Mouse (Mus musculus): ENCODE measurements around the gene Prdm13.

Gene Prdm13

DNA sequence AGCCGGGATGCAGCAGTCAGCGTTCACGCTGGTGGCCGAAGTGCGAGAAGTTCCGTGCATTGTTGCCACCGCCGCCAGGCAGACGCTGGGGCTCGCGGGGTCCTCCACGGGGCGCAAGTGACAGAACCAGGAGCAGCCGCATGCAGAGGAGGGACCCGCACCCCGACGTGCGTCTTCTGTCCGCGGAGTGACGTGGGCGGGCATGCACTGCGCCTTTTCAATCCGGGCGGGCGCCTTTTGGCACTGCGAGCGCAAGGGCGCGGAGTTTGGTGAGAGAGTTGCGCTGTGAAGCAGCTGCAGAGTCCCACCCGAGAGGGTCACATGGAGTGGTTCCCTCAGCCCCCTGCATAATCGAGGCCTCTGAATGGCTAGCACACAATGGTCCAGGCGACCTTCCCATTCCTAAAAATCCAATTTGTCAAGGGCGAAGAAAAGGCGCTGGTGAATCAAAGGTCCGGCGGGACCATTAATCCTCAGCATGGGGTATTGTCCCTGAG lies at the start of gene Prdm13:
Gene Prdm13, minus strand, starts transcription at position 369 of the 497 bp plus-strand sequence.
- no peak for DNase-seq (ENCODE audit: low read depth)

DNA sequence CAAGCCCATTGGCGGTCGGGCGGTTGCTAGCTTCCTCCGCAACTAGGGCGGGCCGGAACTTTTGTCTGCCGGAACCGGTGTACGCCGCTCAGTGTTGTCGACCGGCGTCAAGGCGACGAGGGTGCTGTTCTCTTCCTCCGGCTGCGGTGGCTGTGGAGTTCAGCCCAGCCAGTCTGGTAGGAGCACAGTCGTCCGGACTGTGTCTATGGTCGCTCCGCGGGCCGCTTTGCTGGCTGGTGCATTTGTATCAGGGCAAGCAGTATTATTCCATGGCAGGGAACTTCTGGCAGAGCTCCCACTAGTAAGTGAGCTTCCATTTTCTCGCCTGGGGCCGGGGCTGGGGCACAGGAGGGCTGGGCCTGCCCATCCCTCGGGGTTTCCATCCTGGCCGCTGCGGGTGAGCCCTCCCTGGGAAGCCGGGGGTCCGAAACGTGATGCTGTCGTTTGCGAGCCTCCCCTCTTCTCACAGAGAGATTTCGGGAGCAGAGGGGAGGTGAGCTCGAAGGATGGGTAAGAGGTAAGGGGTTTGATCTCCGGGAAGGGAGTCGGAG lies 41.9 kb upstream of the Prdm13 start, which contains the start of gene Ccnc:
Gene Ccnc, plus strand, starts transcription at position 87 of the 551 bp plus-strand sequence.
- peak; percentile 82 for DNase-seq (ENCODE audit: low read depth)

DNA sequence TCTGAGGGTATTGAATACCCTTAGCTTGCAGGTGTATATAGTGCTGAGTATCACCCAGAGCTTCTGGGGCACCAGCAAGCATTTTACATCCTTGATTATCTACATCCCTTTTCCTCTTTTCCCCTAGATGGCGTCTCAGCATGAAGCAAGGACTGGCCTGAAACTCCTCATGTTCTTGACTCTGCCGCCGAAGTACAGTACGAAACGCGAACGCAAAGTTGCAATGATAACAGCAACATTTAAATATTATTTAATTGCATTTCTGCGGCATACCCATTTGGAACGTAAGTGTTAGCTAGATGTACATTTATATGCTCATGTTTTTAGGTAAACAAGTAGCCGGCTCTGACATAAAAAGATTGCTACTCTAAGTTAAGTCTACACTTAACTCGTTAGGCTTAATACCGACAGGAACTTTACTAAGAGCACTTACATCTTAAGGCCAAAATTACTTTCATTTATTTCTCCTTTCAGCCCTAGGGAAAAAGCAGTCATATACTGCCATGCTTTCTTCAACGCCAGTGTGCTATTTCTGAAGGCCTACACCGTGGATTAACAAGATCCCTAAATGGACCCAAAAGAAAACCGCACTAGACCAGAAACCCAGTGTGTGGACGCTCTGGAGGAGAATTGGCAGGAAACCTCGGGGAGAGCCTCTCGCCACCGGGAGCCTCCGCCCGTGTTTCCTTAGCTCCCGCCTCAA lies 41.3 kb upstream of the Prdm13 start:
- peak; percentile 26 for DNase-seq (ENCODE audit: low read depth)

DNA sequence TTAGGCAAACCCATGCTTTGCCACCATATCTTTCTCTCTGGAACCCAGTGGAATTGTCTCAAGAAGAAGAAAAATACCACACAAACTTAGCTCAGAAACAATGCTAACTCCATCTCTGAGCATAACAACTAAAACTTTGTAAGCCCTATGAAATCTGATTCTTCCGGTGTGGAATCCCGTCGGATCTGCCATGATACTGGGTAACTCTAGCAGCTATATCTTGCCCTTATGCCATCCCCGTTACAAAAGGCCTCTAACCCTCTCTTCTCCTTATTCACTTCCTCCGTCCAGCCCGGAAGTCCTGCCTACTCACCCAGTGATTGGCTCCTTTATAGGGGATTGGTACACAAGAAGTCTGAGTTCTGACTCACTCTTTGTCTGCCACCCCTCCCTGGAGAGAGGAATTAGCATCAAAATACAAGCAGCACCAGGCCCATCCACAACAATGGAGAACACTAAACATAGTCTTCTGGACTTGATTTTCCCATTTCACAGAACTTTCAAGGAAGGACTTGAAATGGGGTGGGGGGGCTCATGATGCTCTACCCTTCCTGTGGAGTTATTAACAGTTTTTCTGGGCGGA lies 37.1 kb upstream of the Prdm13 start:
- DNase-seq (ENCODE audit: low read depth) = no peak

DNA sequence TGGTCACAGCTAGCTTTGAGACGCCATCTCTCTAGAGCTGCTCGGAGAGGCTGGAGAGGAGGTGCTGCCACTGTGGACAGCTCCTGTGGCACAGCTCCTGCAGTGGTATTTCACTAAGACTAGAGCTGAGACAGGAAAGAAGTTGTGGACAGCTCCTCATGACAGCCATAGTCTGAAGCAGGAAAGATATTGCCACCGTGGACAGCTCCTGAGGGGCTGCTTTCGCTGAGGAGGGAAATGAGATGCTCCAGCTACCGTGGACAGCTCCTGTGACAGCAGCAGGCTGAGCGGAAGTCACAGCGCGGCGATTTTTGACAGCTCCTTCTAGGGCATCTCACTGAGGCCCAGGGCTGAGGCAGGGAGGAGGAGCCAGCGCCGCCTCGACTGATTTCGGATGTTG lies 26.4 kb upstream of the Prdm13 start:
- DNase-seq (ENCODE audit: low read depth) = peak; percentile 73

DNA sequence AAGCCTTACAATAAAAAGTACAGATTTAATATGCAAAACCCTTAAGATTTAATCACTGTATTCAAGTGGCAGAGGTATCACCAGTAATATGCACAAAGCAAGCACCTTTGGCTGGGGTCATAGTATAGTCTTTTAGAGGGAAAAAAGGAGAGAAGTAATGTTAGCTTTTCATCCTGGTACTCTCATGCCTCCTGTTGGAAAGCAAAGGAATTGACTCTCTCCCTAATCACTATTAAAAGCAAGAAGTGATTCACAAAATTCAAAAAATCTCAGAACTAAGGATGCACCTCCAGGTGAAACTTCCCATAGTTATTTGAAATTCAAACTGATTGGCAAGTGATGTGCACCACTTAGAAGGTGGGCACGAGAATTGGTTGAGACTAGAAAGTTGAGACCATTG lies 19.3 kb upstream of the Prdm13 start:
- no peak for DNase-seq (ENCODE audit: low read depth)

DNA sequence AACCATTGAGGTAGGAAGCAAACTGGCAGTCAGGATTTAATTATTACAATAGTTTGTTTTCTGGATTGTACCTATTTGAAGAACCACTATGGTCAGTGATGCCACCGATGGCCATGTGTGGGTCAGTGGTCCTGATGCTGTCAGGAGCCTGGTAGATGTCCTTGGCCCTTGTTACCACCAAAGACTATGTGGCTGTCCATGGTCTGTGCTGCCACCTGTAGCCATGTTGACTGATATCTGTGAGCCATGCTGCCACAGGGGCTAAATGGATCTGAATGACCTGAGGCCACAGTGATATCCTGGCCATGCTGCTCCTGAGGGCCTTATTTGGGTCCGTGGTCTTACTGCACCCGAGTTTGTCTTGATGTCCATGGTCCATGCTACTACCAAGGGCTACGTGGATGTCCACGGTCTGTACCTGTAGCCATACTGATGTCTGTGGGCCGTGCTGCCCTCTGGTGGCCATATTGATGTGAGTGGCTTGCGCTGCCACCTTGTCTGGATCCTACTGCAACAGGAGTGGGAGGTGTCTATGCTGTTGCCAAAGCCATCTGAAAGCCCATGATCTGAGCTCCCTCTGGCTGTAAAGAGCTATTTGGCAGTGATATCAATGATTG lies 10.0 kb upstream of the Prdm13 start:
- DNase-seq (ENCODE audit: low read depth) = no peak

DNA sequence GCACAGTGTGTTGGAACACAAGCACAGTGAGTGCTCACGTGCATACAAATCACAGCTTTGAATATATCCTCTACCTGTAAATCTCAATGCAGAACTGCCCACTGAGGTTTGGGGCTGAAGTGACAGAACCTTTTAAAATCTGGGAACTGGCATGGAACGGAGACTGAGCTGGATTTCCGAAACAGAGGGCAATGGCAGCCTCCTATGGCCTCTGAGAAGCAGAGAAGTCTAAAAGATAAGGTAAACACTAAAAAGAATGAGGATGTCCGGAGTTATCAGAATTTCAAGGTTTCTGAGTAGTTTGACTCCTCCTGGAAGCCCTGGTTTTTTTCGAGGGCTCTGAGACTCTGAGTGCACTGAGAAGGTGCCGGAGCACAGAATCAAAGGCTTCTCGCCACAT lies 4.5 kb upstream of the Prdm13 start:
- DNase-seq (ENCODE audit: low read depth) = no peak

DNA sequence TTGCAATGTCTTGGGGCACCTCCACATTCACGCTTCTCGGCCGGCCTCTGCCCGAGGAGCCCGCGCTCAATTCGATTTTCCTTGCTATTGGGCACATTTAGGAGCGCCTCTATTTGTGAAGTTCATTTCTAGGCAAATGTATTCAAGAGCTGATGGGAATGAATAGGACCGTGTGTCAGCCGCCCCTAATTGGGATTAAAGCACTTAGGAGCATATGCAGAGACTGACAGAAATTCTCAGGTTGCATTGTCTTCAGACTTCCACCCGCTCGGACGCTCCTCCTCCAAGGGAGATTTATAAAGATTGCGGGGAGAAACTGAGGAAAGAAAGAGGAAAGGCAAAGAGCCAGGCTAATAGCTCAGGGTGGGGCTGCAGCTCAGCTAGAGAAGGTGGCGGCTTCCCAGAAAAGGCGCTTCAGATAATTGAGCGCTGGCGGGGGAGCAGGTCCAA lies 3.8 kb upstream of the Prdm13 start:
- DNase-seq (ENCODE audit: low read depth) = no peak

DNA sequence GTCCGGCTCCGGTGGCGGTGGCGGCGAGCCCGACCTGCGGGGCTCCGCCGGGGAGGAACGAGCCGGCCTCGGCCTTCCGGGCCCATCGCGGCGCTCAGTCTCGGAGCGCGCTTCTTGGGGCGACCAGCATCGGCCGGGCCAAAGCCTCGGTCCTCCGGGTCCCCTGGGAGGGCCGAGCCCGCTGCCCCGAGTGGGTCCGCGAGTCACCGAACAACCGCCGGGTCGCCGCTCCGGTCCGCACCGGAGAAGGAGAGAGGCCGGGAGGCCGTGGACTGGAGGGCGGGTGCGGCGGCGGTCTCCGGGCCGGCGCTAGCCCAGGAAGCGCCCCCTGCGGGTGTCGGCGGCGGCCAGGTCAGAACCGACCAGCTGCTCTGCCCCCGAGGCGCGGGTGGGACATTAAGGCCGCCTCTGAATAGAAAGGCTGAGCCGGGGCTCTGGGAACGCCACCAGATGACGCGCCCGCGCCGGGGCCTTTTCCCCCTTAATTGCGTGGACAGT lies 3.0 kb upstream of the Prdm13 start:
- DNase-seq (ENCODE audit: low read depth) = no peak

DNA sequence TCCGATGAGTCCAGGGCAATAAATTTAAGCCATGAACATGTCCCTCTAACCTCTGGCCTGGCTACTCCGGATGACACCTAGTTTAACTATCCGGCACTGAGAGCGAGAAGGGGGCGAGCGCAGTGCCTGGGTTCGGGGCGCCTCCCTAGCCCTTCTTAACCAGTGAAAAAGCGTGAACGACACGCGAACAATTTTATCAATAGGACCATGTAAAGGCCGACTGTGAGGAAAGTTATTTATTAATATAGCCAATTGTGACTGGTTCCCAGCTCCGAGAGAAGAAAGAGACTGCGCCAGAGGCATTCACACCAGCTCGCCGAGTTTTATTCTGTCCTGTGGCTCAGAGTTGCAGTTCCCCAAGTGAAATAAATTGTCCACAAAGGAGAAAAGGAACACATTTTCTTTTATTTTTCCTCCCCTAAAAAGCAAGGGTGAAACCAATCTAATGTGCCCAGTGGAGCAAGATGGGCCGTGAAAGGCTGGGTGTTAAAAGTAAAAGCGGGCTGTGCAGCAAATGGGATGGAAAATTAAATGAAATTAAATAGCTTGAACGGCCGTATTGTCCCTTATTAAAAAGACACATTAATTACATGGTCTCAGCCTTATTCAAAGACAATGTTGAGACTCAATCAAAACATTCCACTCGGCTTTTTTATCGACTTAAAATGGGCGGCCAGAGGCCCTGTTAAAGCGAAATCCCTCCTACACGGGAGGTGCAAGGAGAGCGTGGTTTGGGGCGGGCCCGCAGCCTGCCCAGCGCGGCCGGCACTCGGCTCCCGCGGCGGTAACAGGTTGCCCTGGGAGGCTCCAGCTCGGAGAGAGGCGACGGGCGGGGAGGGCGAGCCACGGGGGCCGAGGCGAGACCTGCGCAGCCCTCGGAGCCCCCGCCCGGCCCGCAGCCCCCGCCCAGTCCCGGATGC lies 2.3 kb upstream of the Prdm13 start:
- DNase-seq (ENCODE audit: low read depth) = no peak

DNA sequence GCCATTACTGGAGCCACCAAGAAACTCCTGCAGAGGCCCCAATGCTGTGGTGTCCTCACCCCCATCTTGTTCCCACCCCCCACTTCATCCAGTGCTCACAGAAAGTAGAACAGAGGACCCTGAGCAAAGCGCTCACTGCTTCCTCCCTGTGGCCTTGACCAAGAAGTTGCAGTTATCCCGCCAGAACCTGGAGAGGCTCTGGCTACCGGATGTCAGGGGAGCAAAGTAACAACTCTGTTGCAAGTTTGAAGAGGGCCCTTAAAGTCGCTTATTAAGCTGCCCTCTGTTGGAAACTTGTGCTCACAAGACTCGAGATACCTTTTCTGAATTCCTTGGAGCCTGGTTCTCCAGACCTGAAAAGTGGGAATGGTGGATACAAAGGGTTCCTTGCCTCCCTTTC lies 1.2 kb upstream of the Prdm13 start:
- no peak for DNase-seq (ENCODE audit: low read depth)

DNA sequence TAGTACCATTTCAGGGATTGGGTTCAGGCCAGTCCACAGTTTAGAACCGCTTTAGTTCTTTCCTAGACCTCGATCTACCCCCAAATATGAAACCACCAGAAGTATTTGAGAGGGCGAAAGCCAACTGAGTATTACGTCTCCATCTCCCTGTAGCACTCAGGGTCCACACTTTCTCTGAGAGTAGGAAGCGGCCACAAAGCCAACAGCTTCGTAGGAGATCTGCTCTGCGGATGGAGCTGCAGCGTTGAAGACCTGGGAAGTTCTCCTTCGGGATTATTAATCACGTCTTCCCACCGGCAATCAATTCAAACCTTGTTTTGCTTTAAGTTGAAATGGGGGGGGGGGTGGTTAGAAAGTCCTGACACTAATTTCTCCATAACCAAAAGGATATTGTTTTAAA lies 653 bp upstream of the Prdm13 start:
- no peak for DNase-seq (ENCODE audit: low read depth)

DNA sequence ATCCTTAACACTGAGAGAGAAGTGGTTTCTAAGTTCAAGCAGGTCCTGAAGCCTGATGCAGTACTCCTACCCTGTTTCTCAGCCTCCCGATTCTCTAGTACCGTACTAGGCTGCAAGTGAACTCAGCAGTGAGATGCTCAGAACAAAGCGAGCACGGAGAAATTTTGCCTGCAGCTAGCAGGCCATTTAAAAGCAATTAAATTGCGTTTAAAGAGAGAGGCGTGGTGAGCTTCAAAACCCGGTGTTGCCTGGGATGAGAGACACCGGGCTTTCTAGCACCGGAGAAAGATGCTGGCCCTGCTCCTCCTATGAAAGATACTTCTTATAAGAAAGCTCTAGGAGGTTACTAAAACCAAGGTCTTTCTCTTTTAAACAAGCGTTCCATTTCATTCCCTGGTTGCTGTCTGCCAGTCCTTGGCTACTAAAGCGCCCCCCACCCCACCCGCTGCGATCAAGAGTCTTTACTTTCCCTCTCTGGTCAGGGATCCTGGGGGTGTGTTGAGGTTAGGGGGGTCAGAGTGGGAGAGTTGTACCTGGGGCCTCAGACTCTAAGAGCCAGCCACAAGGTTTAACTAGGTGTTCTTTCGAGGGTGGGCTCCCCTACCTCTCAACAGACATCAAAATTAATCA lies 1.3 kb downstream of the Prdm13 start:
- no peak for DNase-seq (ENCODE audit: low read depth)

DNA sequence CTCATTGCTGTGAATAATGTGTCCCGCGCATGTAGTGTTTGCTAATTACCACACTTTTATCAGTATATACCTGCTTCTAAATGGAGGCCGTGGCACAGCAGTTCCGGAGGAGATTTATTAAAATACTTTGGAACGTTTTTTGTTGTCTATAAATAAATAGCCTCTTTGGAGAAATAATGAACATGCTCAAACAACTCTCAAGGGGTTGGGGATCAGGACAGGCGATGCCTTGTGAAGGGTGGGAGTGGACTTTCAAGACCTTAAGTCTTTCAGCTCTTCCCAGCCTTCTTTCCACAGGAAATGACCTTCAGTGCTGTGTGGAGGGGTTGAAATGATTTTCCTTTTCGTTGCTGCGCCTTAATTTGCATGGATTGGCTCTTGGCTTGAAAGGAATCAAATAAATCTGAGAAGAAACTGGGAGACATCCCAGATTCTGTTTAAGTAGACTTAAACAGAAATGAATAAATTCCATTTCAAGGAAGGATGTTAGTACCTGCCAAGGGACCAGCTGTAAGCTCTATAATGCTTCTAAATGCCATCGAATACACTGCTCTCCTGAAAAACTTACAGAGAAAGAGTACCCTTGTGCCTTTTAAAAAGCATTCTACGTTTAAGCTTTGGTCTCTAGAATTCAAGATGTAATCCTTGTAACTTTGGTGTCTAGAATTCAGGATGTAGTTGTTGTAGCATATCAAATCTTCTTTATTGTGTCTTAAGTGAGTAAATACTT lies 3.2 kb downstream of the Prdm13 start:
- no peak for DNase-seq (ENCODE audit: low read depth)

DNA sequence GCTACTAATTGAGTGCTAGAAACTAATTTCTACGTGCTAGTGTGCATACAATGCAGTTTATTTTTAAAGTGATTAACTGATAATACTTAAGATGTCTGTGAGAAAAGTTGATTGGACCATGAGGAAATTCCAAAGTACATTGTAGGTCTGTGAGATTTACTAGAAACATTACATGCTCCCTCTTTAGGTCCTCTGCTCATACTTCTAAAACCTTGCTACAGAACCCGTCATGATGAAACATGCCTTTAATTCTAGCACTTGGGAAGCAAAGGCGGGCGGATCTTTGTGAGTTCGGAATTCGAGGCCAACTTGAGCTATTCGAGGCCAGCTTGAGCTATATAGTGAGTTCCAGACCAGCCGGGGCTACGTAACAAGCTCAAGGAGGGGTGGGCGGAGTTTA lies 4.8 kb downstream of the Prdm13 start:
- DNase-seq (ENCODE audit: low read depth) = no peak

DNA sequence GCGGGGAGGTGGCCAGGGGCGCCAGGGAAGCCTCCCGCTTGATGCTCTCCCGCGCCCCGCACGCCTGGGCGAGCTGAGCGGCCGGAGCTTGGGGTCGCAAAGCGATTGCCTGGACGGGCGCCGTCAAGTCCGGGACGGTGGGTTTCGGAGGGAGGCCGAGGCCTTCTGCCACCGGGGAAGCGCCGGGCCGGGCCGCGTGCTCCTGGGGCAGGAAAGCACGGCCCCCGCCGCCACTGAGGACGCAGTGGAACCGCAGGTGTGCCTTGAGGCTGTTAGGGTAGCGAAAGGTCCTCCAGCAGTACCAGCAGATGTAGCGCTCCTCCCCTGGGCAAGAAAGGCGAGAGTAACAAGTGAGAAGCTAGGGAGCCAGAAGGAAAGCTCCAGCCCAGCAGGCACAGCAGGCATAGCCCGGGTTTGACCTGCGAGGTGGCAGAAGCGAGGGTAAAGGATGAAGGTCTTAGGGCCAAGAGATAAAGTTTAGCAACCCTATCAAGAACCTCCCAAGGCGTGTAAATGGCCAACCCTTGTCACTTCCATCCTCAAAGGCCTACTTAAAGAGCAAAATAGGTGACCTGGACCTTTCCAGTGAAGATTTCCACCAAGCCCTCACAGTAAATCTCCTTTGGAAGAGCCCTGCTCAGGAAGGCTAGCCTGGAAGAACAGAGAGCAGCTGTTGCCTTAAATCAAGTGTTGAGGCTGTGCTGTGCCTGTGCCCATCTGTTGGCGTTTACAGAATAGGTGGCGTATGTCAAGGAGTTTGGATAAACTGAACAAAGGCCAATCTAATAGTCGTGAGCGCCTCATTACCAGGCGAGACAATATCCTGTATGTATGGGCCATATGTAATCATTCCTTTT lies 5.9 kb downstream of the Prdm13 start:
- DNase-seq (ENCODE audit: low read depth) = no peak

DNA sequence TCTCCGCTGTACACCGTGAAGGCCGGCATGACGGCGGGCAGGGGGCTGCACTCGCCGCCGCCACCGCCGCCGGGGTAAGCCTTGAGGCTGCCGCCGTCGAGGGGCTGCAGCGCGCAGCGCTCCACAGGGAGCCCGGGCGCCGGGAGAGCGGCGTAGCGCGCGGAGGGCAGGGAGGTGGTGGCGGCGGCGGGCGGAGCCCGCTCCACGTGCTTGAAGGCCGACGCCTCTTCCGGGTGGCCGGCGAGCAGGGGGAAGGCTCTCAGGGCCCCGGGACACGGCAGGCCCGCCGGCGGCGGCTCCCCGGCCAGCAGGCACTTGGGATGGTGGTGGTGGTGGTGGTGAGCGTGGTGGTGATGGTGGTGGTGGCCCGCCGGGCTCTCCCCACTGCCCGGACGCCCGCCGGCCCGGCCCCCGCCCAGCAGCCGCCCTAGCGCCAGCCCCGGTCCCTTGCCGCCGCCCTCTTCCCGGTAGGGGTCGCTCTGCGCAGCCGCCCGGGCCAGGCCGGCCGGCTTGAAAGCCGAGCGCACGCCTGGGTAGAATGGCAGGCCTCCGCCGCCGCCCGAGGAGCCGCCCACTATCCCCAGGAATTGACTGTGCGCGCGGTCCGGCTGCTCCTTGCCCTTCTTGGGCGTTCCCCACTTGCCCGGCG lies 6.7 kb downstream of the Prdm13 start:
- no peak for DNase-seq (ENCODE audit: low read depth)
